Mouse (Mus musculus) stomach, postnatal 0 days (tissue): Measurements from ENCODE around the gene Agxt. TPM values are rescaled to one million over a fixed set of nuclear protein-coding genes. Genes with fewer than 3 reads are reported as not detected.

Experiments
- ATAC-seq: fragments of 200-750 bp; cut with Nextera tagmentation; 2 replicates; pipeline ENCODE4 v1.8.0; 2017; ENCODE audit not compliant: low FRiP score, low TSS enrichment
- DNase-seq: peaks from one replicate; pipeline ENCODE4 v3.0.0-alpha.2; 2016; ENCODE audit warnings: low spot score
- H3K27ac ChIP-seq: fragments of 300-500 bp; sonication (generic); replicated peaks from 2 replicates; pipeline ENCODE4 v1.5.1; 2014; ENCODE audit warnings: mild to moderate bottlenecking, control low read depth
- H3K27me3 ChIP-seq: fragments of 300-500 bp; sonication (generic); 2 replicates; pipeline ENCODE4 v1.6.1; 2014; ENCODE audit warnings: low read length; ENCODE audit not compliant: control insufficient read depth, insufficient read depth
- H3K36me3 ChIP-seq: fragments of 300-500 bp; sonication (generic); 2 replicates; pipeline ENCODE4 v1.6.1; 2014; ENCODE audit warnings: low read length, mixed read lengths; ENCODE audit not compliant: control insufficient read depth, insufficient read depth
- H3K4me1 ChIP-seq: fragments of 300-500 bp; sonication (generic); replicated peaks from 2 replicates; pipeline ENCODE4 v1.6.1; 2014; ENCODE audit warnings: antibody characterized with exemption; ENCODE audit not compliant: control insufficient read depth, insufficient read depth
- H3K4me2 ChIP-seq: fragments of 300-500 bp; sonication (generic); replicated peaks from 2 replicates; pipeline ENCODE4 v1.6.1; 2014; ENCODE audit warnings: low read depth, mild to moderate bottlenecking, control low read depth, moderate library complexity
- H3K4me3 ChIP-seq: fragments of 300-500 bp; sonication (generic); 2 replicates; pipeline ENCODE4 v1.5.1; 2014; ENCODE audit warnings: low read depth, low read length, control low read depth
- H3K9ac ChIP-seq: fragments of 300-500 bp; sonication (generic); 2 replicates; pipeline ENCODE4 v1.6.1; 2014; ENCODE audit warnings: mild to moderate bottlenecking, low read length, control low read depth, mixed read lengths
- H3K9me3 ChIP-seq: fragments of 300-500 bp; sonication (generic); 2 replicates; pipeline ENCODE4 v1.6.1; 2016; ENCODE audit warnings: low read length; ENCODE audit not compliant: control insufficient read depth
- CTCF ChIP-seq: IDR thresholded peaks from 2 replicates; pipeline ENCODE4 v1.5.1; 2016; ENCODE audit warnings: antibody characterized with exemption, low read depth, mild to moderate bottlenecking, moderate library complexity
- EP300 ChIP-seq: optimal IDR thresholded peaks from 2 replicates; pipeline ENCODE3; 2016; ENCODE audit warnings: antibody characterized with exemption
- WGBS: fragments of 180-500 bp; shearing (Covaris S2); extraction: QIAGEN DNeasy Blood & Tissue Kit; methylation state at CpG from one replicate; pipeline ENCODE4 v1.1.7; 2014; 5-methylcytosine and 5-hydroxymethylcytosine counted together
- polyA plus RNA-seq: library from polyadenylated mRNA; unstranded; fragments of >200 nt; fragmentation: Nextera tagmentation; extraction: Ambion mirVana; gene quantifications from 2 replicates; pipeline ENCODE4 v1.2.1, GENCODE M21; 2015

Agxt gene
- polyA plus RNA-seq, 1 experiment from 2014 or later: 0.55 TPM

GRCm38 (mm10) chr1:93161350-93161749 lies 26.3 kb downstream of the Agxt start:
- Histone ChIP-seq H3K4me1 (no peaks in the 10 kb centered on the region), H3K4me3 (no peak overlapping the region), H3K36me3 (no peaks in the 10 kb centered on the region), H3K9me3 (no peaks in the 10 kb centered on the region), H3K9ac (no peak overlapping the region), H3K4me2 (no peak overlapping the region), H3K27ac (peak overlapping the region; percentile 87), H3K27me3 (no peaks in the 10 kb centered on the region)
- WGBS: 68% methylated on average over 8 of the region's 8 CpGs
- no peak for TF ChIP-seq EP300
- no peak for TF ChIP-seq CTCF
- no peak for DNase-seq
- no peak for ATAC-seq

GRCm38 (mm10) chr1:93161921-93162320 lies 26.9 kb downstream of the Agxt start:
- no peak for ATAC-seq
- Histone ChIP-seq H3K27me3 (no peaks in the 10 kb centered on the region), H3K27ac (no peak overlapping the region), H3K4me1 (no peaks in the 10 kb centered on the region), H3K36me3 (no peaks in the 10 kb centered on the region), H3K4me2 (no peak overlapping the region), H3K9ac (no peak overlapping the region), H3K4me3 (no peak overlapping the region), H3K9me3 (no peaks in the 10 kb centered on the region)
- no peak for TF ChIP-seq CTCF
- no peak for TF ChIP-seq EP300
- 73% methylated on average over 10 of the region's 10 CpGs for WGBS
- no peak for DNase-seq

- H3K4me2 ChIP-seq: no peak overlapping the region
- no peak overlapping the region for H3K4me3 ChIP-seq
- DNase-seq (no peak), ATAC-seq (no peak)
- H3K27ac ChIP-seq: no peak overlapping the region
- H3K27me3 ChIP-seq: no peaks in the 10 kb centered on the region
- no peaks in the 10 kb centered on the region for H3K4me1 ChIP-seq
- no peaks in the 10 kb centered on the region for H3K9me3 ChIP-seq
- H3K9ac ChIP-seq: no peak overlapping the region
- no peak for TF ChIP-seq CTCF
- no peak for TF ChIP-seq EP300
- WGBS: 86% methylated on average over 7 of the region's 7 CpGs
- no peaks in the 10 kb centered on the region for H3K36me3 ChIP-seq
Measured at GRCm38 (mm10) chr1:93162588-93162987, 27.5 kb downstream of the Agxt start.

- DNase-seq (no peak), ATAC-seq (no peak)
- no peak overlapping the region for H3K9ac ChIP-seq
- 68% methylated on average over 9 of the region's 9 CpGs for WGBS
- H3K4me1 ChIP-seq: no peaks in the 10 kb centered on the region
- TF ChIP-seq CTCF: no peak
- no peak for TF ChIP-seq EP300
- no peak overlapping the region for H3K4me3 ChIP-seq
- no peaks in the 10 kb centered on the region for H3K9me3 ChIP-seq
- no peak overlapping the region for H3K27ac ChIP-seq
- no peak overlapping the region for H3K4me2 ChIP-seq
- no peaks in the 10 kb centered on the region for H3K36me3 ChIP-seq
- no peaks in the 10 kb centered on the region for H3K27me3 ChIP-seq
Measured at GRCm38 (mm10) chr1:93165447-93165846, 30.4 kb downstream of the Agxt start.

GRCm38 (mm10) chr1:93166346-93167079 lies 31.5 kb downstream of the Agxt start:
- H3K4me2 ChIP-seq: no peak overlapping the region
- H3K36me3 ChIP-seq: no peaks in the 10 kb centered on the region
- ATAC-seq (no peak), DNase-seq (no peak)
- no peaks in the 10 kb centered on the region for H3K4me1 ChIP-seq
- H3K27ac ChIP-seq: 0 out of 2 replicates have a peak overlapping the region, but pooled peaks have one; percentile 18
- no peak overlapping the region for H3K9ac ChIP-seq
- no peaks in the 10 kb centered on the region for H3K27me3 ChIP-seq
- TF ChIP-seq EP300 (no peak), CTCF (no peak)
- no peaks in the 10 kb centered on the region for H3K9me3 ChIP-seq
- WGBS: 79% methylated on average over 11 of the region's 11 CpGs
- no peak overlapping the region for H3K4me3 ChIP-seq

GRCm38 (mm10) chr1:93168295-93168775 lies 33.3 kb downstream of the Agxt start, which contains the start of gene Crocc2:
Gene Crocc2 (plus strand): TSS chr1:93168725.
- Histone ChIP-seq H3K36me3 (no peaks in the 10 kb centered on the region), H3K4me2 (no peak within 1 kb of the TSS), H3K27me3 (no peaks in the 10 kb centered on the region), H3K9me3 (no peaks in the 10 kb centered on the region), H3K4me3 (no peak within 1 kb of the TSS), H3K4me1 (no peaks in the 10 kb centered on the region), H3K27ac (no peak within 1 kb of the TSS), H3K9ac (no peak within 1 kb of the TSS)
- ATAC-seq (no peak), DNase-seq (no peak)
- TF ChIP-seq CTCF: no peak
- TF ChIP-seq EP300: no peak
- WGBS: 33% methylated on average over 10 of the region's 10 CpGs
